Mouse (Mus musculus) B cell, adult 2 months (primary cell): ENCODE measurements at regions not wholly inside any gene's neighbourhood (a gene's known extent, or its start where the extent isn't known, plus 50 kb on each side); places are given as distances from the start of the nearest gene placed in this dataset.

Experiments used
- DNase-seq, 2 experiments: peaks; one replicate each; pipeline ENCODE4 v3.0.0; 2022

- no peak for DNase-seq
Observed at GRCm38 (mm10) chr8:53338006-53338405, 173.5 kb upstream of the Aga start.

DNA sequence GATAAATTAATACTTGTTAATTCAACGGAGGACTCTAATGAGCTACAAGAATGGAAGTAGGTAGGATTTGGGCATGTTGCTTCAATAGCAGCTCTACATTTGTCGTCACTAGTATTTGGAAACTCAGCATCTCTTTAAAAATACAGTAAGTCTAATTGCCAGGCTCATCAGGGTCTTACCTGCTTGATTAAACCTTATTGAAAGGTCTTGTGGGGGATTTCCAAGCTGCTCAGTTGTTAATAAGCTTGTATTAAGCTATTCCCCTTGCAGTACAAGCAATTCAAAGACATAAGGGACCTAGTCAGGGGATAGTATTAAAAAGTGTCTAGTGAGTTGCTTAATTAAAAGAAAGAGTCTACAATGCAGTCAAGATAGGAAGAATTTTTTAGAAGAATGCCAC lies 142.9 kb upstream of the Aga start:
- no peak for DNase-seq

- no peak for DNase-seq
Observed at GRCm38 (mm10) chr8:53373401-53373800, 138.1 kb upstream of the Aga start.

GRCm38 (mm10) chr8:53412101-53412500 lies 99.4 kb upstream of the Aga start:
- no peak for DNase-seq

GRCm38 (mm10) chr8:53434184-53434583 lies 77.3 kb upstream of the Aga start:
- DNase-seq, result peak in 1 of 2 experiments; percentile 13

GRCm38 (mm10) chr8:53435721-53436120 lies 75.8 kb upstream of the Aga start:
- DNase-seq, result no peak

GRCm38 (mm10) chr8:53446748-53447355 lies 64.7 kb upstream of the Aga start:
- DNase-seq, result no peak
